Mouse (Mus musculus): ENCODE results near the gene Trnt1. TPM values are rescaled to one million over a fixed set of nuclear protein-coding genes. Genes with fewer than 3 reads are reported as not detected.

Trnt1 gene
- total and polyA plus RNA-seq, 2 experiments from 2014 or later = 9.1 to 40.6 TPM

DNA sequence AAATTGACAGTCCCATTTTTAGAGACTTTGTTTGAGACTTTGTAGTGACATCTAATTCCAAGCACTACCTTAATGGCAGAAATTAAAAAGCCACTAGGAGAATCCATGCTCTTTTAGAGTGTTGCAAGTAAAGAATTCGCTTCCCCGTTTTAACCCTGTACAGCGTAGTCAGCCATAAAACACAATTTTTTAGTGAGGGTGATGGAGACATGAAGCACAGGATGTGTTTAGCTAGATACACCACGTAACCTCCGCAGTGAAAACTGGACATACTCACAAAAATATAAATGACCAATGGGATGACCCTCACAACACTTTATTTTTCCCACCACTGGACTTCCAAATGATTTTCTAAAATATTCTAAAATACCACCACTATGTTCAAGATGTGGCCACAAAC lies 21.7 kb upstream of the Trnt1 start:
- DNase-seq (ENCODE audit: low spot score) (no peak), ATAC-seq (ENCODE audit: insufficient read depth, low read depth) (no peak)
- WGBS = 74% methylated on average over 5 of the region's 5 CpGs
- Histone ChIP-seq H3K4me2 (ENCODE audit: low read depth, low read length) (no peak overlapping the region), H3K9me3 (replicated peaks; ENCODE audit: control insufficient read depth, low read length) (no peaks in the 10 kb centered on the region), H3K27ac (ENCODE audit: low read depth) (no peak overlapping the region), H3K9ac (replicated peaks; ENCODE audit: low read depth, low read length) (no peak overlapping the region), H3K4me3 (ENCODE audit: low read depth, low read length) (no peak overlapping the region), H3K4me1 (ENCODE audit: control insufficient read depth, insufficient read depth) (no peaks in the 10 kb centered on the region), H3K27me3 (ENCODE audit: control insufficient read depth, insufficient read depth, low read length) (no peaks in the 10 kb centered on the region), H3K36me3 (replicated peaks; ENCODE audit: control insufficient read depth, insufficient read depth, low read length) (no peaks in the 10 kb centered on the region)
- no peak for TF ChIP-seq EP300 (IDR thresholded peaks at IDR 0.05; ENCODE audit: low read depth)
- no peak for TF ChIP-seq CTCF (IDR thresholded peaks at IDR 0.05; ENCODE audit: low read depth)

DNA sequence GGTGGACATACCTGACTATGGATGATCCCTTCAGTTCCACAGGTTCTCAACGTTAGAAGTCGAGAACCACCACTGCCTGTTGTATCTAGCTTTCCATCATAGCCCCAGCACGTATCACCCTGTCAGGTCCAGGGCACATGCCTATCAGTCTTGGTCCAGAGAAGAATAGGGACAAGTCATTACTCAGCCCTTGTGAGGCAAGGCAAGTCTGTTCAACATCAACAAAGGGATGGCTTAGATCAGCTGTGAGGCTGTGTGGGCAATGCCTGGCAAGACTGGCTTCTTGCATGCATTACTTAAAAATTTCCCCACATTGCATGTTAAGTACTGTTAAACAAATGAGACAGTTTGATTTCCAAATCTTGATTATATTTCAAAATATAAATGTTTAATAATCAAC lies 21.1 kb upstream of the Trnt1 start:
- TF ChIP-seq CTCF (IDR thresholded peaks at IDR 0.05; ENCODE audit: low read depth) (no peak), EP300 (IDR thresholded peaks at IDR 0.05; ENCODE audit: low read depth) (no peak)
- Histone ChIP-seq H3K4me1 (ENCODE audit: control insufficient read depth, insufficient read depth) (no peaks in the 10 kb centered on the region), H3K9me3 (replicated peaks; ENCODE audit: control insufficient read depth, low read length) (no peaks in the 10 kb centered on the region), H3K27me3 (ENCODE audit: control insufficient read depth, insufficient read depth, low read length) (no peaks in the 10 kb centered on the region), H3K4me2 (ENCODE audit: low read depth, low read length) (no peak overlapping the region), H3K36me3 (replicated peaks; ENCODE audit: control insufficient read depth, insufficient read depth, low read length) (no peaks in the 10 kb centered on the region), H3K27ac (ENCODE audit: low read depth) (no peak overlapping the region), H3K4me3 (ENCODE audit: low read depth, low read length) (no peak overlapping the region), H3K9ac (replicated peaks; ENCODE audit: low read depth, low read length) (no peak overlapping the region)
- DNase-seq (ENCODE audit: low spot score) = no peak
- no peak for ATAC-seq (ENCODE audit: insufficient read depth, low read depth)
- WGBS = 64% methylated on average over 3 of the region's 3 CpGs

DNA sequence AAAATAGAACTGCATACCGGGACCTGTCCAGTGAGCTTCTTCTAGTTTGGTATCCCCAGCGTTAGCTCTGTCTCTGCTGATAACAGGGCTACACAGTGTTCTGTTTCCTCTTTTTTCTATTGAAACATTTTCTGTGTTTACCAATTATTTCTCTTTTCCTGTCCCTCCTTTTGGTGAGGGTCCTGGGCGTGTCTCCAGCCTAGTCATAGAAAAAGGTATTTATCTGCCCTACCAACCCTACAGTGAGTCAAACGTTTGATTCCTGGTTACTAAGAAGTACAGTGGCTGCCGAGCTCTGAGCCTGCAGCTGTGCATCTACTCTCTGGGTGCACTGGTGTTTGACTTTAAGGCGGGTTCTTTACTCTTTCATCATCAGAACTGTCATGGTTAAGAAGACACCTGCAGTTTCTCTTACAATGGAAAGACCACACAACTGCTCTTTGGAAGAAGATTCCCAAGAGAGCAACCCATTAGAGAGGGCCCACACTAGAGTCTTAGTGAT lies 20.0 kb upstream of the Trnt1 start, which contains the start of gene Il5ra:
Gene Il5ra, minus strand, starts transcription at position 151 of the 502 bp plus-strand sequence.
- Histone ChIP-seq H3K9me3 (replicated peaks; ENCODE audit: control insufficient read depth, low read length) (no peaks in the 10 kb centered on the region), H3K36me3 (replicated peaks; ENCODE audit: control insufficient read depth, insufficient read depth, low read length) (no peaks in the 10 kb centered on the region), H3K4me3 (ENCODE audit: low read depth, low read length) (no peak within 1 kb of the TSS), H3K9ac (replicated peaks; ENCODE audit: low read depth, low read length) (no peak within 1 kb of the TSS), H3K27me3 (ENCODE audit: control insufficient read depth, insufficient read depth, low read length) (no peaks in the 10 kb centered on the region), H3K27ac (ENCODE audit: low read depth) (no peak within 1 kb of the TSS), H3K4me1 (ENCODE audit: control insufficient read depth, insufficient read depth) (no peaks in the 10 kb centered on the region), H3K4me2 (ENCODE audit: low read depth, low read length) (no peak within 1 kb of the TSS)
- ATAC-seq (ENCODE audit: insufficient read depth, low read depth) (no peak), DNase-seq (ENCODE audit: low spot score) (no peak)
- 36% methylated on average over 6 of the region's 6 CpGs for WGBS
- TF ChIP-seq CTCF (IDR thresholded peaks at IDR 0.05; ENCODE audit: low read depth) (no peak), EP300 (IDR thresholded peaks at IDR 0.05; ENCODE audit: low read depth) (no peak)

DNA sequence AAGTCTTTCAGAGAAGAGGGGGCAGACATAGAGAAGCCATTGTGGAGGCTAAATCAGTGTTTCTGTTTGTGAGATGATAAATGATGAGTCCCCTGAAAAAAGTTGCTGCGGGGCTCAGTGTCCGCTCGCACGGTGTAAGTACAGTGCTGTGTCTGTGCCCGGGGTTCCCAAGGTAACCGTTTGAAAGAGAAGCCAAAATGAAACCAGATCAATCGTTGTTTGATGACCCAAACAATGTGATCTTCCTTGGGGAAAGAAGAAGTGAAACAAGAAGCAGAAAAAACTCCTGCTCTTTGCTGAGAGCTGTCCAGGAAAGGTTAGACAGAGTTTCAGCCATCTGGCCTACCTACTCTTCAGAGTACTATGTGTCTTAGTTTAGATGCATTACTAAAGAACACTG lies 18.6 kb upstream of the Trnt1 start:
- Histone ChIP-seq H3K4me3 (ENCODE audit: low read depth, low read length) (no peak overlapping the region), H3K4me2 (ENCODE audit: low read depth, low read length) (no peak overlapping the region), H3K9me3 (replicated peaks; ENCODE audit: control insufficient read depth, low read length) (no peaks in the 10 kb centered on the region), H3K4me1 (ENCODE audit: control insufficient read depth, insufficient read depth) (no peaks in the 10 kb centered on the region), H3K9ac (replicated peaks; ENCODE audit: low read depth, low read length) (no peak overlapping the region), H3K27me3 (ENCODE audit: control insufficient read depth, insufficient read depth, low read length) (no peaks in the 10 kb centered on the region), H3K36me3 (replicated peaks; ENCODE audit: control insufficient read depth, insufficient read depth, low read length) (no peaks in the 10 kb centered on the region), H3K27ac (ENCODE audit: low read depth) (no peak overlapping the region)
- DNase-seq (ENCODE audit: low spot score) (no peak), ATAC-seq (ENCODE audit: insufficient read depth, low read depth) (no peak)
- TF ChIP-seq EP300 (IDR thresholded peaks at IDR 0.05; ENCODE audit: low read depth) = no peak
- no peak for TF ChIP-seq CTCF (IDR thresholded peaks at IDR 0.05; ENCODE audit: low read depth)
- 84% methylated on average over 7 of the region's 7 CpGs for WGBS

DNA sequence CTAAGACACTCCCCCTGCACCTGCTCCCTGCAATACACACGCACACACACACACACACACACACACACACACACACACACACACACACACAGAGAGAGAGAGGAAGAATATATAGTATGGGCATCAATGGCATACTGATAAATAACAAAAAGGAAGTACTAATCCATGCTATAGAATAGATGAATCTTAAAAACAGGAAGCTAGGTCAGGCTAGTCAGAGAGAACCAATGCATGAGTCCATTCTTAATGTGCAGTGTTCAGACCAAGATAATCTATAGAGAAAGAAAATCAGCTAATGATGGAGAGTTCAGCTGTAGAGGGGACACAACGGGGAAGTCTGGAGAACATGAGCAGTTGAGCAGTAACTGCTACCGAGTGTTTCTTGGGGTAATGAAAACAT lies 10.6 kb upstream of the Trnt1 start:
- no peak for TF ChIP-seq EP300 (IDR thresholded peaks at IDR 0.05; ENCODE audit: low read depth)

DNA sequence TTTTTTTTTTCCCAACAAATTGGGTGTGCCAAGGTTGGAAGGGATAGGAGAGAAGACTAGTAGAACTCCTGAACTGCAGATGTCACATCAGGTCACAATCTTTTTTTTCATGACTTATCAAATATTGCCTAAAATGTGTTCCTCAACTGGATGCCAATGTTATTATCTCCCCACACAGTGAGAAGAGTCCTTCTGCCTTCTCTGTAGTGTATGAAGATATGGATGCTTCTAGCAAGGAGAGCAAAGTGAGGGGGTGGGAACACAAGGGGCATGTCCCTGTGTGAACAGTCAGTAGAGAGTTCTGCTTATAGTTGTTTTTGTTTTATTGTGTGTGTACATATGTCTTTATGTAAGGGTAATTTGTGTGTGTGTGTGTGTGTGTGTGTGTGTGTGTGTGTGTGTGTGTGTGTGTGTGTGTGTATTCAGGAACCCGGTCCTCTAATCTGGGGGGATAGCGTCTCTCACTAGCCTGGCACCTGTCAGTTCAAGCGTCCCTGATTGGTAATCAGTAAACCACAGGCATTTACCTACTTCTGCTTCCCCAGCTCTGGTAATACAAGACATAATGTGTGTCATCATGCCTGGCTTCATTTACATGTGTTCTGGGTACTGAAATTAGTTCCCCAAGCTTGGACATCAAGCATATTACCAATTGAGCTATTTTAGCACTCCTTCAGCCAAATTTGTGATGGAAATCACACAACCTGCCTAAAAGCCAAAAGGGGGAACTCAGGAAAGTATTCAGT lies 8.3 kb upstream of the Trnt1 start:
- no peak for DNase-seq (ENCODE audit: low spot score)
- H3K36me3 ChIP-seq (replicated peaks; ENCODE audit: control insufficient read depth, insufficient read depth, low read length) = no peaks in the 10 kb centered on the region
- H3K9ac ChIP-seq (replicated peaks; ENCODE audit: low read depth, low read length) = no peak overlapping the region
- no peak overlapping the region for H3K4me2 ChIP-seq (ENCODE audit: low read depth, low read length)
- H3K4me1 ChIP-seq (ENCODE audit: control insufficient read depth, insufficient read depth) = no peaks in the 10 kb centered on the region
- H3K27ac ChIP-seq (ENCODE audit: low read depth) = no peak overlapping the region
- no peak overlapping the region for H3K4me3 ChIP-seq (ENCODE audit: low read depth, low read length)
- H3K27me3 ChIP-seq (ENCODE audit: control insufficient read depth, insufficient read depth, low read length) = no peaks in the 10 kb centered on the region
- ATAC-seq (ENCODE audit: insufficient read depth, low read depth) = no peak
- H3K9me3 ChIP-seq (replicated peaks; ENCODE audit: control insufficient read depth, low read length) = no peaks in the 10 kb centered on the region
- 70% methylated on average over 3 of the region's 3 CpGs for WGBS
- TF ChIP-seq CTCF (IDR thresholded peaks at IDR 0.05; ENCODE audit: low read depth) (no peak), EP300 (IDR thresholded peaks at IDR 0.05; ENCODE audit: low read depth) (no peak)

More for the DNA sequence above, 10.6 kb upstream of the Trnt1 start:
- Histone ChIP-seq H3K4me1 (ENCODE audit: control insufficient read depth, insufficient read depth) (no peaks in the 10 kb centered on the region), H3K4me3 (ENCODE audit: low read depth, low read length) (no peak overlapping the region), H3K27me3 (ENCODE audit: control insufficient read depth, insufficient read depth, low read length) (no peaks in the 10 kb centered on the region), H3K9me3 (replicated peaks; ENCODE audit: control insufficient read depth, low read length) (no peaks in the 10 kb centered on the region), H3K9ac (replicated peaks; ENCODE audit: low read depth, low read length) (no peak overlapping the region), H3K4me2 (ENCODE audit: low read depth, low read length) (no peak overlapping the region), H3K27ac (ENCODE audit: low read depth) (no peak overlapping the region), H3K36me3 (replicated peaks; ENCODE audit: control insufficient read depth, insufficient read depth, low read length) (no peaks in the 10 kb centered on the region)
- WGBS = 59% methylated on average over 3 of the region's 3 CpGs
- ATAC-seq (ENCODE audit: insufficient read depth, low read depth) (no peak), DNase-seq (ENCODE audit: low spot score) (no peak)
